Mouse (Mus musculus) layer of hippocampus, postnatal 14 days (tissue): ENCODE data around the gene 2310057M21Rik. TPM values are rescaled to one million over a fixed set of nuclear protein-coding genes. Genes with fewer than 3 reads are reported as not detected.

Experiments used
- DNase-seq, 2 experiments: peaks; one replicate each; pipeline ENCODE4 v3.0.0; 2021 to 2022; ENCODE audit warnings: low spot score in 2 of 2, mixed read lengths in 1 of 2
- total RNA-seq, 2 experiments: library from RNA; stranded (reverse); gene quantifications; 2 replicates each; pipeline ENCODE4 v1.2.3; 2021

Gene 2310057M21Rik
- total RNA-seq, 2 experiments from 2014 or later = 30.5 to 31.0 TPM

DNA sequence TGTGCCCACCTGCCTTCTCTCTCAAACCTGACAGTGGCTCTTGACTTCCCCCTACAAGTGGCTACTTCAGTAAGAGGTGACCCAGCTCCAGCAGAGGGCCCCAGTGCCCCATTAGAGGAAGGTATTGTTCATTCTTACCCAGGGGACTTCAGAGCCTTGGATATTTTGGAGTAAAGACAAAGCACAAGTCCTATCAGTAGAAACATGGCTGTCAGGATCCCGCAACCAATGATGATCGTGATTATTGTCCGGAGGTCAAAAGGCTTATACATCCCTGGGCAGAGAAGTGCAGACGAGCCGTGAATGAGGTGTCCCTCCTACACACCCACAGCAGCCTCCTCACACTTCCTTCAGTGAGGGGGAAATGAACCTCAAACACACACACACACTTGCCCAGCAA lies 35.5 kb downstream of the 2310057M21Rik start:
- no peak for DNase-seq

DNA sequence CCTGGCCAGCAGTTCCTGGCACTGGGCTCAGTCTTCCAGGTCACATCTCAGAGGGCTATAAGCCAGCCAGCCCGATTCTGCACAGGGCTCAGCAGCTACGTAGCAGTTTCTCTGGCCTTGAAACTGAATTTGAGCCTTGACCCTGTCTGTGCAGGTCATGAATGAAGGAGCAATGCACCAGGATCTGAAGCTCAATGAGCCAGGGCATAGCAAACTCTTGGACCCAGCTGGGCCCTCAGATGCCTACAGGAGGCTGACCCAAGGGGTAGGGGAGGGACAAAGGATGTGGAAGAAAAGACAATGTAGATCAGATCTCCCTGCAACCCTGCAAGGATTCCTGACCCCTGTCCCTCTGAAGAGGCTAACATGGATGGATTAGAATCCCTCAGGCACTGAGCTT lies 40.4 kb downstream of the 2310057M21Rik start, which contains the start of gene Cuzd1:
Gene Cuzd1, minus strand, starts transcription at position 101 of the 400 bp plus-strand sequence.
- DNase-seq = no peak

DNA sequence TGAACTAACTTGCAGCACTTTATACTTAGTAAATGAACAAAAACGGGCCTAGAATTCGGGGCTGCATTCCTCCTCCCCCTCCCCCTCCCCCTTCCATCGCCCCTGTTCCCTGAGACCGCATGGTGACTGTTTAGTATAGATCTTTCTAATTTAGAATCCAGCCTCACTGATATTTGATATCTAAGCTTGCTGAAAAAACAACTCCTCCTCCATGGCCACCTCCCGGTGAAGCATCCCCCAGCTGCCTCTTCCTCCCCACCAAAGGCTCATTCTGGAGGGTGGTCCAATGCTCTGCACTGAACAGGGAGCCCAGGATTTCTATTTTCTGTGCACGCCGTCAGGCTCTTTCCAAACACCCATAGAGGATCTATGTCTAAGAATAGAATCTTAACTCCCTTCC lies 44.2 kb downstream of the 2310057M21Rik start:
- no peak for DNase-seq

DNA sequence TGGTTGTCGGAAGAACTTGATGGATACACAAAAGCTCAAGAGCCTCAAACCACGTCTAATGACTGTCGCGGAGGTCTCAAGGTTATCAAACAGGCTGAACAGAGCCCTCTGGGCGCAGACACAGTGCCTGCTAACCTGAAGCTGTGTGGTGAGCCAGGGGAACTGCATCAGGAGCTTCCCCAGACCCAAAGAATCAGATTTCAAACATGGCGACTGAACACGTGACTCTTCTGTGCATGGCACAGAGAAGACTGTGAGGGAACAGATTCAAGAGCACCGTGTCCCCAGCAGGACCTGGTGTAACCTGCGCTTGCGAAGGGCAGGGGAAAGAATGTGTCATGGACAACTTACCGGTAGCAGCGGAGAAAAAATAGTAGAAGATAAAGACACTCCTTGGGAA lies 45.0 kb downstream of the 2310057M21Rik start:
- no peak for DNase-seq

DNA sequence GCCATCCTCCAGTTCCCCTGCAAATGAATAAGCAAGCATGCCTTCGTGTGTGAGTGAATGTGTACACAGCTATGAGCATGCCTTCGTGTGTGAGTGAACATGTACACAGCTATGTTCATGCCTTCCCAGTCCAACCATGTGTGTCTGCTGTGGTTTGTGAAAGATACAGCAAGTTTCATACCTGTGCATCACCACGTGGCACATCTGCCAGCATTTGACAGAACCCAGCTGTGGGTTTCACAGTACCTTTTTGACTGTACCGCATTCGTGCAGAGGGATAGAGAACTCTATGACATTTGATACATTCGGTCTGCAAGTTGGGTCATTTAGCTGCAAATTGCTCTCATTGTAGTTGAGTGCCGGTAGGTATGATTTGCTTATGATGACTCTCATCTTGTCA lies 48.1 kb downstream of the 2310057M21Rik start:
- no peak for DNase-seq

DNA sequence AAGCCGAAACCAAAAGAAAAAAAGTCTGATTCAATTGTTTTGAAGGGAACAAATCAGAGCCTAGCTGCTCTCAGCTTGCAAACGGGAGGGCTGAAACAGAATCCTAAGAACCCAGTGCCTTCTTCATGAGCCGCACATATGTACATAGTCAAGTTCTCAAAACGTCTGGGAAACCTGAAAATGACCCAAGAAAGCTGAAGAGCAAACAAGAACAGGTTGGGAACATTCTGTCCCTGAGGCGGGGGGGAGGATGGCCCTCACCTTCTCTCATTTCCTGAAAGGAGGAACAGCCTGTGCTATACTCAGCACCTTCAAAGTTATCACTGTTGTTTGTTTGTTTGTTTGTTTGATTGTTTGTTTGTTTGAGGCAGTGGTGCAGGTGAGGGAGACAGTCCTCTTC lies 55.8 kb downstream of the 2310057M21Rik start:
- no peak for DNase-seq

DNA sequence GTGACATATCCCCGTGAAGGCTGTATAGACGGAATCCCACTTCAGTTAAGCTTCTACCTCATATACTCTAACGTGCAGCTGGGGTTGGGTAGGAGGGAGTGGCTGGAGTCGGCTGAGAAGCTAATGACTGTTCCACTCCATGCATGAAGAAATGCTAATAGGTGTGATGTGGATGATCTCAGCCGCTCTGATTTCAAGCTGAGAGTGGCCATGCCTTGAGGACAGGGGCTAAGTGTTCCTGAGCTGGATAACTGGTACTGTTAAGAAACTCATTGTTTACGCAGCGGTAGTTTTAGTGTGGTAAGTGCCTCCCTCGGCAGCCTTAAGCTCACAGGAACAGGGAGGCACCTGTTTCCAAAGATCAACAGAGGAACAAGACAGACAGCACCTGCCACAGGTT lies 59.2 kb downstream of the 2310057M21Rik start:
- no peak for DNase-seq

DNA sequence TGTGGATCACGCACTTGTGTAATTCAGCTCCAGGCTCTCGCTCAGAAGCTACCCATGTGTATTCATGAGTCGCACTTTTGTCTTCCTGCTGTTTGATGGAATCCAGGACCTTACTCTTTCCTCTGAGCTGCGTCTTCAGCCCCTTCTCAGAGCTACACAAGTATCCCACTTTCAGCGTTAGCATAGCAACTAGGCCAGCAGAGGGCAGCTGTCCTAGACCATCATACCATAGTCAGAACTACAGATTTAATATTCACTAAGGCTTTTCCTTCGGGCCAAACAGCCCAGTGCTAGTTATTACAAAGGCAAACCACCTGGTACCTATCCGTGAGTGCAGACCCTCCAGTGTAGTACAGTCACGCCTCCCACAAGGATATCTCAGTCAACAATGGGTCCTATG lies 65.4 kb downstream of the 2310057M21Rik start:
- no peak for DNase-seq

Other genes starting within 250 kb of the 2310057M21Rik start
- gene 4933402N03Rik, start 216.4 kb downstream of the 2310057M21Rik start, total RNA-seq = not detected
- not detected for gene 5430419D17Rik, start 188.4 kb downstream of the 2310057M21Rik start, total RNA-seq
- under 1 TPM; 0.17 to 0.28 TPM for gene Cuzd1, start 40.5 kb downstream of the 2310057M21Rik start, total RNA-seq
- gene Fam24b, start 33.2 kb downstream of the 2310057M21Rik start, total RNA-seq = not detected
- not detected for gene Fam24a, start 28.9 kb downstream of the 2310057M21Rik start, total RNA-seq
- 10 to 100 TPM; 42.2 to 51.4 TPM for gene Pstk, start 8.4 kb upstream of the 2310057M21Rik start, total RNA-seq
- 10 to 100 TPM; 43.8 to 51.4 TPM for gene Ikzf5, start 47.8 kb upstream of the 2310057M21Rik start, total RNA-seq
- 10 to 100 TPM; 68.2 to 70.0 TPM for gene Acadsb, start 47.8 kb upstream of the 2310057M21Rik start, total RNA-seq
- gene Hmx3, start 180.1 kb upstream of the 2310057M21Rik start, total RNA-seq = not detected
- not detected for gene Hmx2, start 186.0 kb upstream of the 2310057M21Rik start, total RNA-seq
- gene Bub3, start 197.5 kb upstream of the 2310057M21Rik start, total RNA-seq = 10 to 100 TPM; 52.9 to 56.1 TPM